Mouse (Mus musculus) gastrocnemius, postnatal 4 days (tissue): ENCODE measurements around the gene Tyw3. TPM values are rescaled to one million over a fixed set of nuclear protein-coding genes. Genes with fewer than 3 reads are reported as not detected.

Experiments used
- DNase-seq, 2 experiments: peaks; one replicate each; pipeline ENCODE4 v3.0.0; 2021 to 2022; ENCODE audit warnings: low spot score in 2 of 2, mixed read lengths in 2 of 2
- total RNA-seq, 2 experiments: library from RNA; stranded (reverse); gene quantifications; 2 replicates each; pipeline ENCODE4 v1.2.3; 2021

Tyw3 gene
- total RNA-seq, 2 experiments from 2014 or later: 5.2 to 5.7 TPM

DNA sequence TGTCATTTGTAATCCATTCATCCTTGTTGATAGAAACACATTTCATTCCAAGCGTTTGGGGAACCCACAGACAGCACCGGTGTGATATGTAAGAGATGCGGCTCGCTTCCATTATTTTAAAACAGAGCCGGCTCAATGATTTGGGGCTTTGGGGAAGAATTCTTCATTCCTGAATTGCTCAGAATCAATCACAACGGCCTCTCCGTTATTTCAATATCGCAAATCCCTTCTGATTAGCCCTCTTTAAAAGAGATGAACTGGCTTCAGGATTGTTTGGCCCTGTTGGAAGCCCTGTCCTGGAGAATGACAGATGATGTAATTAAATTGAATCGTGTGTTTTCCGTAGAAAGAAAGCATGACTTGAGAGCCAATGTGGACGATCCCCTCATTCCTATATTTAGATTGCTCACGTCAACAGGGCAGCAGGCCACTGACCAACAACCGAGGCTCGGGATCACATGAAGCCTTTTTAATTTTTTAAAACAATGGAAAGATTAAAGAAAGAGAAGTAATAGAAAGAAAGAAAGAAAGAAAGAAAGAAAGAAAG, 26.8 kb downstream of the Tyw3 start:
- no peak for DNase-seq

DNA sequence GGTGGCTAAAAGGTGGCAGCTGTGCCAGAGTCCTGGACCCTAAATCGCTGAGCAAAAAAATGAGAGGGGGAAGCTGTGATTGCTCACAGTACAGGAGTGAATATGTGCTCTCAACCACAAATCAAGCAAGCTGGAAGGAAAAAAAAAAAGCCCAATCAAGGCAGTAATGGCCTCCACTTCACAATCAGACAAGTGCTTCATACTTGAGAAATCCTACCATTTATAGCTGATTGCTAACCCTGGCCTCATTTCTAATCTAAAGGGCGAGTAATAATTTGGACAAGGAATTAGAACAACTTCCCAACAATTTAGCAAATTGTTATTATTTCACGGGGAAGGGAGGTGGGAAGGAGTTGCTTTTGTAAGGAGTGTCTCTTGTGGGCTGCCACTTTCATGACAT, 31.5 kb downstream of the Tyw3 start:
- no peak for DNase-seq

GRCm38 (mm10) chr3:154562192-154562591, 34.7 kb downstream of the Tyw3 start:
- DNase-seq: no peak

GRCm38 (mm10) chr3:154551035-154551411, 45.9 kb downstream of the Tyw3 start:
- no peak for DNase-seq

- no peak for DNase-seq
Measured at GRCm38 (mm10) chr3:154550326-154551034, 46.4 kb downstream of the Tyw3 start.

DNA sequence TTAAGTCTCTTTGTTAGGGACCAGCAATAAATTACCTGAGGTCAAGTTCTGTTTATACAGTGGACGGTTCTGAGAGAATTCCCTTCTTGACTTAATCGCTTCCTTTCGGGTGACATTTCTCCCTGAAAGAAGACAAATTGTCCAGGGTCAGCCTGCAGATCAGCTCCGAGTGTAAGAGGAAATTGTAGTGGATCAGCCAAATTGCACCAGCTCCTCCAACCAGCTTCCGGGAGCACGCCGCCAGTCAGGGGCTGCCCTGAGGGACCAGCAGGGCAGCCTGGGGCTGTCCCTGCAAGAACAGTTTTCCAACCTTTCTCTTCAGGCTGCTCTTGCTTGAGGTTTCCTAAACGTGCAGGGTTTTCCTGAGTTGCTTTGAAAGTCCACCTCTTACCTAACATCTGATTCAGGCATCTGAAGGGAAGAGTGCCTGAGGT, 48.0 kb downstream of the Tyw3 start:
- DNase-seq: no peak

DNA sequence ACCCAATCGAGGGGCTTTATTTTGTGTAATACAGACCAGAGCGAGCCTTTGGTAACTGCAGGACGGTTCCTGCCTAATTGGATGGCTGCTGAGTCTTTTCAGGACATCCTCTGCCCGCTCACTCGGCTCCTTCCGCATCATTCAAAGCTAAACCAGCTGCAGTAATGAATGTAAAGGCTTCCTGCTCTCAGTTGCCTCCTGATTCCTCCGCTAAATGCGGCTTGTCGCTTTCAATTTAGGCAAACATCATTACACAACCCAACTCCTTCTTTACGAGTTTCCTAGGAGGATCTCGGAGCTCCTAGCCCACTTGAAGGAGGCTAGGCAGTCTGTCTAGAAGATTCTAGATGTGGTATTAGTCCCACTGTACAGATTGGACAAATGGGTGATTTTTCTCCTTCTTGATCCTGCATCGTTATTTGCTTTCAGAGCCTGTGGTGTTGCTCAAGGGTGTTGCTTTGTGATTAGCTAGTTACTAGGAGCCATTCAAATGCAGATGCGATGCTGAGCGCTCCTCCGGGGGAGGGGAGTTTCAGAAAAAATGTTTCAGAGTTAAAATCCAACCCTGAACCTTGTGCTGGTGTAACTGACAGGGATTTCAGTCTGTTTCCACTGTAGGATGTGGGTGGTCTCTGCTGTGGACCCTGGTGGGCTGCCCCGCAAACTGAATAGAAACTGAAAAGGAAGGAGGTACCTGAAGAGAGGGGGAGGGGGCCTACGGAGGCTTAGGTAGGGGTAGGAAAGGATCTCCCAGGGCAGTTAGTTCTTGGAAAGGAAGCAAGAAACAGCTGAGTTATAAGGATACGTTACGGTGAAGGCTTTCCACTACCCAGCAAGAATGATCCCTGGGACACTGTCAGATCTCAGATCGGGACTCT, 49.1 kb downstream of the Tyw3 start:
- DNase-seq: no peak

GRCm38 (mm10) chr3:154546234-154546633, 50.7 kb downstream of the Tyw3 start:
- no peak for DNase-seq

DNA sequence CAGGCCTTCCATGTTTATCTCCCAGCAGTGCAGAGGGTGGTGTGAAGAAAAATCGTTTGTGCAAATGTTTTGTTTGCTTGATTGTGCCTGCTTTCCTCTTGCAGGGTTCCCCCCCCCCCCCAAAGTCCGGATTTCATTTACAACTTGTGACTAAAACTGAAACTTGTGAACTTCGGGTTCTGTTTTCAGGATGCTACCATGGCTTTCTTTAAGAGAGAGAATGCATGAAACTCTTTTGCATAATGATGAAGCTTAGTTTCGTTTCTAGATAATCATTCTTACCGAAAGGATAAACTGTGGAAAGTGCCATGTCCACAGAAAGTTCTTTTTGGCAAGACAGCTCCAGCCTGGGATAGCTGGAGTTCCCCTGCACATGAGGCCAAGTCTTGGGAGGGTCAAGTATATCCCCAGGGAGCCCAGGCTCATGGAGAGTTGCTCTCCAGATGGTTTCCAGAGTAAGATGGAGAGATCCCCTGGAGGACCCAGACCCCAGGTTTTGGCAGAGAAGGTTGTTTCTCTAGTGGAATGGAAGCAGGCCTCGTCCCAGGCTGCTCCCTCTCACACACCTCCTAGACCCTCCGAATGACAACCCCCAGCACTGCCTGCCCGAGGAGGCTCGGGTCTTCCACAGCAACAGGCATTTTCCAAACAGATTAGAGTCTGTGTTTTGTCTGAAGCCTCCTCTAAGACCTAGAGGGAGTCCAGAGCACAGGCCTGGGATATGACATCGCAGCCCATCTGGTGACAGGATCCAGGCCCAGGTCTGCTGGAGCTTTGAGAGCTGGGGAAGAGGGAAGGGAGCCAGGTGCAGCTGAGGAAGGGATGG, 56.6 kb downstream of the Tyw3 start:
- DNase-seq: no peak

- no peak for DNase-seq
Measured at GRCm38 (mm10) chr3:154536134-154536533, 60.8 kb downstream of the Tyw3 start.

GRCm38 (mm10) chr3:154533246-154533645, 63.7 kb downstream of the Tyw3 start:
- DNase-seq: no peak

- no peak for DNase-seq
Measured at GRCm38 (mm10) chr3:154528973-154529372, 67.9 kb downstream of the Tyw3 start.

DNA sequence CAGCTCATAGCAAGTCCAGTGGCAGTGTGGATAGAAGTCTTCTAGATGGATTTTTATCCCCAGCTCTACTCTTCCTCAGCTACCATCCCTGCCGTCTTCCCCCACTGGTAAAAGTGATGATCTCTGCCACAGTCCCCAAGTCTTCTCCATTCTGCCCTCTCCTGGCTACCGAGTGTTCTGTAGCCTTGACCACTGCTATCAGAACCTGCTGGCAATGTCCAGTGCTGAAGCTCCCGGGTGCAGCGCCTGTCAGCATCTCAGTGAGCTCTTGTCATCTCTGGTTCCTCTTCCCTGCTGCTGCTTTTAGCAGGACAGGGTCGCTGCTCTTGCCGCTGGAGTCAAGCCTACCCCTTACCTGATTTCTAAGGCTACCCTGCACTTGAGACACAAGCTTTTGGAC, 70.3 kb downstream of the Tyw3 start:
- DNase-seq: no peak

Other genes starting within 250 kb of the Tyw3 start
- 10 to 100 TPM; 12.9 to 13.0 TPM for gene Cryz, start 393 bp downstream of the Tyw3 start, total RNA-seq
- gene Erich3, start 66.8 kb upstream of the Tyw3 start, total RNA-seq: under 1 TPM; 0.05 to 0.37 TPM